Mouse (Mus musculus): ENCODE measurements around the gene Olfr403. TPM values are rescaled to one million over a fixed set of nuclear protein-coding genes. Genes with fewer than 3 reads are reported as not detected.

Gene Olfr403
- polyA plus RNA-seq, 1 experiment from 2014 or later = not detected

DNA sequence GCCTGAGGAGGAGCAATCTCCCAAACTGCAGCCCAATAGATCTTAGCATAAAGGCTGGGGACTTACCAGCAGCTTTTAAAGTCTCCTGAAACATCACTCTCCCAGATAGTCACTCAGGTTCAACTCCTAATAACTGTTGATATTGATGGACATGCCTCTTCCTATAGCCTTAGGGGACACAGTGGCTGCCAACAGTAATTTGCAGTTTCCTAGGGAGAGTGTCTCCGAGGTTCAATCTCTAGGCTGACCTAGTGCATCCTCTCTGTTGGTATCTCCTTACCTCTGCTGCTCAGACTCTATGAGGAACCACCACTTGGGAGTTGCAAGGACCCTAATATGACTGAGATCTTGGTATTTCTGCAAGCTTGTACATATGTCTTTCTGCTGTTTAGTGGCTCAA is 25.2 kb downstream of the Olfr403 start, which contains the start of gene Olfr43:
TSS of gene Olfr43 (minus strand) at position 101 of the 400 bp plus-strand sequence.
- Histone ChIP-seq H3K36me3 (ENCODE audit: insufficient read depth, low read length) (no peaks in the 10 kb centered on the region), H3K4me1 (replicated peaks; ENCODE audit: insufficient read depth, low read length) (no peaks in the 10 kb centered on the region), H3K9ac (ENCODE audit: low read depth, low read length) (no peak within 1 kb of the TSS), H3K4me3 (replicated peaks; ENCODE audit: low read depth, low read length) (no peak within 1 kb of the TSS), H3K27me3 (ENCODE audit: insufficient read depth, low read length) (no peaks in the 10 kb centered on the region), H3K9me3 (replicated peaks; ENCODE audit: low read length) (no peaks in the 10 kb centered on the region), H3K4me2 (ENCODE audit: low read length) (no peak within 1 kb of the TSS), H3K27ac (no peak within 1 kb of the TSS)
- 46% methylated on average over 1 of the region's 1 CpGs for WGBS
- TF ChIP-seq CTCF (IDR thresholded peaks at IDR 0.05; ENCODE audit: low read depth) = no peak
- no peak for ATAC-seq (replicated peaks; ENCODE audit: low FRiP score, low read depth)
- no peak for DNase-seq (ENCODE audit: low spot score)

DNA sequence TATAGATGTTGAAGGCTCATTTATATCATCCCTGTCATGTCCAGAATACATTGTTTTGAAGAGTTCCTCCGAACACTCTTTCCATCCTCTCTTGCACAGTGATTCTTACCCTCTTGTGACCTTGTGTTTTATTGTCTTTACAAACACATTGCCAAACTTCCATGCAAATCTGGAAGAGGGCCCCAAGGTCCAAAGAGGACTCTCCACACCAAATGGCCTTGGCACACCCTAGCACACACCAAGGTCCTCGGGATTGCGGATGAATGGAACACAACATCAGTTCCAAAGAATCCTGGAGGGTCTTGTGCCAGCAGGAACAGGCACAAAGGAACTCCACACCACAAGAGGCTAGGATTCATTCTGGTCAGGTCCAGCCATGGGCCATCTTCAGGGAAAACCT is 55.2 kb downstream of the Olfr403 start:
- 89% methylated on average over 3 of the region's 3 CpGs for WGBS
- ATAC-seq (replicated peaks; ENCODE audit: low FRiP score, low read depth) = no peak
- Histone ChIP-seq H3K4me2 (ENCODE audit: low read length) (no peak overlapping the region), H3K9me3 (replicated peaks; ENCODE audit: low read length) (no peaks in the 10 kb centered on the region), H3K27ac (no peak overlapping the region), H3K9ac (ENCODE audit: low read depth, low read length) (no peak overlapping the region), H3K4me3 (replicated peaks; ENCODE audit: low read depth, low read length) (no peak overlapping the region), H3K27me3 (ENCODE audit: insufficient read depth, low read length) (no peaks in the 10 kb centered on the region), H3K36me3 (ENCODE audit: insufficient read depth, low read length) (no peaks in the 10 kb centered on the region), H3K4me1 (replicated peaks; ENCODE audit: insufficient read depth, low read length) (no peaks in the 10 kb centered on the region)
- TF ChIP-seq CTCF (IDR thresholded peaks at IDR 0.05; ENCODE audit: low read depth) = no peak
- no peak for DNase-seq (ENCODE audit: low spot score)

Other genes starting within 250 kb of the Olfr403 start
- gene Olfr23, start 249.6 kb upstream of the Olfr403 start, polyA plus RNA-seq (2015; fragmentation: Nextera tagmentation; extraction: Ambion mirVana) = not detected in 2 replicates
- gene Olfr397, start 225.4 kb upstream of the Olfr403 start, polyA plus RNA-seq (2015; fragmentation: Nextera tagmentation; extraction: Ambion mirVana) = not detected in 2 replicates
- not detected in 2 replicates for gene Olfr398, start 195.8 kb upstream of the Olfr403 start, polyA plus RNA-seq (2015; fragmentation: Nextera tagmentation; extraction: Ambion mirVana)
- gene Olfr139, start 129.7 kb upstream of the Olfr403 start, polyA plus RNA-seq (2015; fragmentation: Nextera tagmentation; extraction: Ambion mirVana) = not detected in 2 replicates
- gene Olfr399, start 129.6 kb upstream of the Olfr403 start, polyA plus RNA-seq (2015; fragmentation: Nextera tagmentation; extraction: Ambion mirVana) = not detected in 2 replicates
- 0.17 and 0.19 TPM in 2 replicates for gene Zfp616, start 116.3 kb upstream of the Olfr403 start, polyA plus RNA-seq (2015; fragmentation: Nextera tagmentation; extraction: Ambion mirVana)
- gene Olfr401, start 72.5 kb upstream of the Olfr403 start, polyA plus RNA-seq (2015; fragmentation: Nextera tagmentation; extraction: Ambion mirVana) = not detected in 2 replicates
- gene Olfr402, start 32.7 kb upstream of the Olfr403 start, polyA plus RNA-seq (2015; fragmentation: Nextera tagmentation; extraction: Ambion mirVana) = not detected in 2 replicates
- gene Olfr43, start 25.1 kb downstream of the Olfr403 start, polyA plus RNA-seq (2015; fragmentation: Nextera tagmentation; extraction: Ambion mirVana) = not detected in 2 replicates
- gene Olfr406, start 73.6 kb downstream of the Olfr403 start, polyA plus RNA-seq (2015; fragmentation: Nextera tagmentation; extraction: Ambion mirVana) = not detected in 2 replicates
- not detected in 2 replicates for gene Olfr59, start 97.5 kb downstream of the Olfr403 start, polyA plus RNA-seq (2015; fragmentation: Nextera tagmentation; extraction: Ambion mirVana)
- not detected in 2 replicates for gene Olfr410, start 151.8 kb downstream of the Olfr403 start, polyA plus RNA-seq (2015; fragmentation: Nextera tagmentation; extraction: Ambion mirVana)
- gene Olfr411, start 166.4 kb downstream of the Olfr403 start, polyA plus RNA-seq (2015; fragmentation: Nextera tagmentation; extraction: Ambion mirVana) = not detected in 2 replicates
- not detected in 2 replicates for gene Olfr412, start 175.8 kb downstream of the Olfr403 start, polyA plus RNA-seq (2015; fragmentation: Nextera tagmentation; extraction: Ambion mirVana)